Mouse (Mus musculus): ENCODE data around the gene Scrn2. TPM values are rescaled to one million over a fixed set of nuclear protein-coding genes. Genes with fewer than 3 reads are reported as not detected.

Scrn2 gene
- polyA plus RNA-seq, 1 experiment from 2014 or later = 44.1 TPM

- DNase-seq (ENCODE audit: extremely low spot score, low spot score) = no peak
- Histone ChIP-seq H3K9me3 (no peaks in the 10 kb centered on the region), H3K4me1 (peaks cover 78% of the 10 kb centered on the region), H3K4me3 (peak overlapping the region; percentile 52), H3K27me3 (ENCODE audit: poor library complexity, severe bottlenecking) (peaks cover 98% of the 10 kb centered on the region), H3K36me3 (replicated peaks) (no peaks in the 10 kb centered on the region), H3K27ac (peak overlapping the region; percentile 87)
- WGBS = 6% methylated on average over 17 of the region's 17 CpGs
Observed at GRCm38 (mm10) chr11:96996773-96997379, 32.9 kb upstream of the Scrn2 start.

- peak overlapping the region; percentile 87 for H3K27ac ChIP-seq
- peaks cover 73% of the 10 kb centered on the region for H3K4me1 ChIP-seq
Observed at GRCm38 (mm10) chr11:96997380-96997956, 32.3 kb upstream of the Scrn2 start.

GRCm38 (mm10) chr11:97003170-97003569, 26.6 kb upstream of the Scrn2 start:
- Histone ChIP-seq H3K36me3 (replicated peaks) (no peaks in the 10 kb centered on the region), H3K4me1 (peaks cover 37% of the 10 kb centered on the region), H3K27me3 (ENCODE audit: poor library complexity, severe bottlenecking) (peaks cover 81% of the 10 kb centered on the region), H3K4me3 (no peak overlapping the region), H3K9me3 (no peaks in the 10 kb centered on the region), H3K27ac (0 out of 2 replicates have a peak overlapping the region, but pooled peaks have one; percentile 17)
- 41% methylated on average over 5 of the region's 5 CpGs for WGBS
- no peak for DNase-seq (ENCODE audit: extremely low spot score, low spot score)

More at GRCm38 (mm10) chr11:96997380-96997956, 32.3 kb upstream of the Scrn2 start:
- peaks cover 98% of the 10 kb centered on the region for H3K27me3 ChIP-seq (ENCODE audit: poor library complexity, severe bottlenecking)
- DNase-seq (ENCODE audit: extremely low spot score, low spot score) = peak; percentile 75
- peak overlapping the region; percentile 52 for H3K4me3 ChIP-seq
- H3K9me3 ChIP-seq = no peaks in the 10 kb centered on the region
- H3K36me3 ChIP-seq (replicated peaks) = no peaks in the 10 kb centered on the region
- under 1% methylated on average over 30 of the region's 30 CpGs for WGBS

GRCm38 (mm10) chr11:97007093-97007794, 22.5 kb upstream of the Scrn2 start:
- Histone ChIP-seq H3K4me3 (no peak overlapping the region), H3K27me3 (ENCODE audit: poor library complexity, severe bottlenecking) (peaks cover 81% of the 10 kb centered on the region), H3K4me1 (peaks cover 38% of the 10 kb centered on the region), H3K36me3 (replicated peaks) (no peaks in the 10 kb centered on the region), H3K9me3 (no peaks in the 10 kb centered on the region), H3K27ac (no peak overlapping the region)
- WGBS = 81% methylated on average over 9 of the region's 9 CpGs
- DNase-seq (ENCODE audit: extremely low spot score, low spot score) = no peak

GRCm38 (mm10) chr11:97009198-97009790, 20.4 kb upstream of the Scrn2 start:
- no peaks in the 10 kb centered on the region for H3K9me3 ChIP-seq
- WGBS = 64% methylated on average over 8 of the region's 8 CpGs
- H3K4me1 ChIP-seq = peaks cover 36% of the 10 kb centered on the region
- H3K4me3 ChIP-seq = no peak overlapping the region
- H3K27ac ChIP-seq = peak overlapping the region; percentile 6; the same call in 1 of the 2 replicates
- H3K27me3 ChIP-seq (ENCODE audit: poor library complexity, severe bottlenecking) = peaks cover 81% of the 10 kb centered on the region
- H3K36me3 ChIP-seq (replicated peaks) = no peaks in the 10 kb centered on the region
- no peak for DNase-seq (ENCODE audit: extremely low spot score, low spot score)

GRCm38 (mm10) chr11:97013121-97013670, 16.5 kb upstream of the Scrn2 start, which contains the start of gene Sp6:
Gene Sp6, plus strand, starts transcription at chr11:97013394.
- Histone ChIP-seq H3K27ac (no peak within 1 kb of the TSS), H3K4me3 (no peak within 1 kb of the TSS), H3K36me3 (replicated peaks) (no peaks in the 10 kb centered on the region), H3K4me1 (peaks cover 33% of the 10 kb centered on the region), H3K9me3 (no peaks in the 10 kb centered on the region), H3K27me3 (ENCODE audit: poor library complexity, severe bottlenecking) (peaks cover 100% of the 10 kb centered on the region)
- 37% methylated on average over 8 of the region's 8 CpGs for WGBS
- DNase-seq (ENCODE audit: extremely low spot score, low spot score) = no peak

GRCm38 (mm10) chr11:97017696-97018582, 11.8 kb upstream of the Scrn2 start:
- H3K36me3 ChIP-seq (replicated peaks) = no peaks in the 10 kb centered on the region
- H3K9me3 ChIP-seq = no peaks in the 10 kb centered on the region
- H3K27ac ChIP-seq = no peak overlapping the region
- H3K27me3 ChIP-seq (ENCODE audit: poor library complexity, severe bottlenecking) = peaks cover 100% of the 10 kb centered on the region
- H3K4me1 ChIP-seq = peaks cover 53% of the 10 kb centered on the region
- peak; percentile 42 for DNase-seq (ENCODE audit: extremely low spot score, low spot score)
- H3K4me3 ChIP-seq = peak overlapping the region; percentile 48
- WGBS = under 1% methylated on average over 36 of the region's 36 CpGs

GRCm38 (mm10) chr11:97018583-97019344, 11.0 kb upstream of the Scrn2 start:
- no peaks in the 10 kb centered on the region for H3K36me3 ChIP-seq (replicated peaks)
- DNase-seq (ENCODE audit: extremely low spot score, low spot score) = no peak
- peaks cover 53% of the 10 kb centered on the region for H3K4me1 ChIP-seq
- H3K27ac ChIP-seq = peak overlapping the region; percentile 53; the same call in 1 of the 2 replicates
- WGBS = under 1% methylated on average over 67 of the region's 68 CpGs
- H3K4me3 ChIP-seq = peak overlapping the region; percentile 48
- H3K27me3 ChIP-seq (ENCODE audit: poor library complexity, severe bottlenecking) = peaks cover 100% of the 10 kb centered on the region
- H3K9me3 ChIP-seq = no peaks in the 10 kb centered on the region

- no peak for DNase-seq (ENCODE audit: extremely low spot score, low spot score)
- Histone ChIP-seq H3K9me3 (no peaks in the 10 kb centered on the region), H3K4me3 (peak overlapping the region; percentile 48), H3K27me3 (ENCODE audit: poor library complexity, severe bottlenecking) (peaks cover 100% of the 10 kb centered on the region), H3K36me3 (replicated peaks) (no peaks in the 10 kb centered on the region), H3K27ac (no peak overlapping the region), H3K4me1 (peaks cover 58% of the 10 kb centered on the region)
- WGBS = 2% methylated on average over 13 of the region's 13 CpGs
Observed at GRCm38 (mm10) chr11:97019345-97019708, 10.4 kb upstream of the Scrn2 start.

GRCm38 (mm10) chr11:97021121-97021765, 8.5 kb upstream of the Scrn2 start:
- Histone ChIP-seq H3K4me1 (peaks cover 77% of the 10 kb centered on the region), H3K9me3 (no peaks in the 10 kb centered on the region), H3K27me3 (ENCODE audit: poor library complexity, severe bottlenecking) (peaks cover 96% of the 10 kb centered on the region), H3K27ac (peak overlapping the region; percentile 51; the same call in 1 of the 2 replicates), H3K4me3 (peak overlapping the region; percentile 57), H3K36me3 (replicated peaks) (no peaks in the 10 kb centered on the region)
- no peak for DNase-seq (ENCODE audit: extremely low spot score, low spot score)
- 2% methylated on average over 27 of the region's 27 CpGs for WGBS
